Mouse (Mus musculus): ENCODE measurements around the gene Epas1. TPM values are rescaled to one million over a fixed set of nuclear protein-coding genes. Genes with fewer than 3 reads are reported as not detected.

Gene Epas1
- polyA plus RNA-seq, 1 experiment from 2014 or later, result 13.2 TPM

- no peak overlapping the region for H3K9ac ChIP-seq
- DNase-seq (no peak), ATAC-seq (ENCODE audit: insufficient read depth) (no peak)
- H3K4me1 ChIP-seq (ENCODE audit: insufficient read depth), result peaks cover 6% of the 10 kb centered on the region; the same call in 1 of the 2 replicates
- H3K4me3 ChIP-seq (ENCODE audit: low read depth, low read length), result no peak overlapping the region
- H3K27me3 ChIP-seq (ENCODE audit: insufficient read depth, low read length), result no peaks in the 10 kb centered on the region
- H3K36me3 ChIP-seq (ENCODE audit: insufficient read depth), result no peaks in the 10 kb centered on the region
- no peaks in the 10 kb centered on the region for H3K9me3 ChIP-seq (ENCODE audit: low read depth, low read length)
- no peak overlapping the region for H3K27ac ChIP-seq (ENCODE audit: low read depth)
- WGBS, result 91% methylated on average over 4 of the region's 4 CpGs
- no peak for TF ChIP-seq CTCF (IDR thresholded peaks at IDR 0.05; ENCODE audit: low read depth)
- no peak overlapping the region for H3K4me2 ChIP-seq
These were observed 12.9 kb downstream of the Epas1 start for GRCm38 (mm10) chr17:86766412-86766811.

- Histone ChIP-seq H3K27ac (ENCODE audit: low read depth) (no peak overlapping the region; the same call in 1 of the 2 replicates), H3K4me3 (ENCODE audit: low read depth, low read length) (no peak overlapping the region), H3K9ac (no peak overlapping the region), H3K4me1 (ENCODE audit: insufficient read depth) (peaks cover 6% of the 10 kb centered on the region; the same call in 1 of the 2 replicates), H3K36me3 (ENCODE audit: insufficient read depth) (no peaks in the 10 kb centered on the region), H3K4me2 (no peak overlapping the region), H3K9me3 (ENCODE audit: low read depth, low read length) (no peaks in the 10 kb centered on the region), H3K27me3 (ENCODE audit: insufficient read depth, low read length) (no peaks in the 10 kb centered on the region)
- no peak for TF ChIP-seq CTCF (IDR thresholded peaks at IDR 0.05; ENCODE audit: low read depth)
- 78% methylated on average over 7 of the region's 7 CpGs for WGBS
- ATAC-seq (ENCODE audit: insufficient read depth) (no peak), DNase-seq (no peak)
These were observed 15.1 kb downstream of the Epas1 start for GRCm38 (mm10) chr17:86768596-86768995.

- no peak for TF ChIP-seq CTCF (IDR thresholded peaks at IDR 0.05; ENCODE audit: low read depth)
- Histone ChIP-seq H3K4me3 (ENCODE audit: low read depth, low read length) (no peak overlapping the region), H3K27ac (ENCODE audit: low read depth) (peak overlapping the region; percentile 9), H3K4me2 (no peak overlapping the region), H3K9me3 (ENCODE audit: low read depth, low read length) (no peaks in the 10 kb centered on the region), H3K4me1 (ENCODE audit: insufficient read depth) (peaks cover 6% of the 10 kb centered on the region; the same call in 1 of the 2 replicates), H3K27me3 (ENCODE audit: insufficient read depth, low read length) (no peaks in the 10 kb centered on the region), H3K36me3 (ENCODE audit: insufficient read depth) (no peaks in the 10 kb centered on the region), H3K9ac (no peak overlapping the region)
- WGBS, result 54% methylated on average over 16 of the region's 16 CpGs
- ATAC-seq (ENCODE audit: insufficient read depth), result peak; percentile 83
- peak; percentile 76 for DNase-seq
These were observed 16.1 kb downstream of the Epas1 start for GRCm38 (mm10) chr17:86769330-86770211.

- Histone ChIP-seq H3K9ac (no peak overlapping the region), H3K36me3 (ENCODE audit: insufficient read depth) (no peaks in the 10 kb centered on the region), H3K4me1 (ENCODE audit: insufficient read depth) (peaks cover 6% of the 10 kb centered on the region; the same call in 1 of the 2 replicates), H3K4me3 (ENCODE audit: low read depth, low read length) (no peak overlapping the region), H3K27ac (ENCODE audit: low read depth) (no peak overlapping the region), H3K27me3 (ENCODE audit: insufficient read depth, low read length) (no peaks in the 10 kb centered on the region), H3K4me2 (no peak overlapping the region), H3K9me3 (ENCODE audit: low read depth, low read length) (no peaks in the 10 kb centered on the region)
- TF ChIP-seq CTCF (IDR thresholded peaks at IDR 0.05; ENCODE audit: low read depth), result no peak
- no peak for ATAC-seq (ENCODE audit: insufficient read depth)
- 56% methylated on average over 5 of the region's 5 CpGs for WGBS
- no peak for DNase-seq
These were observed 17.3 kb downstream of the Epas1 start for GRCm38 (mm10) chr17:86770848-86771247.

GRCm38 (mm10) chr17:86772035-86772434 is 18.5 kb downstream of the Epas1 start:
- H3K9ac ChIP-seq, result no peak overlapping the region
- H3K4me1 ChIP-seq (ENCODE audit: insufficient read depth), result peaks cover 6% of the 10 kb centered on the region; the same call in 1 of the 2 replicates
- no peak for DNase-seq
- no peak for ATAC-seq (ENCODE audit: insufficient read depth)
- no peak overlapping the region for H3K4me3 ChIP-seq (ENCODE audit: low read depth, low read length)
- H3K9me3 ChIP-seq (ENCODE audit: low read depth, low read length), result no peaks in the 10 kb centered on the region
- TF ChIP-seq CTCF (IDR thresholded peaks at IDR 0.05; ENCODE audit: low read depth), result no peak
- no peak overlapping the region for H3K27ac ChIP-seq (ENCODE audit: low read depth)
- no peaks in the 10 kb centered on the region for H3K36me3 ChIP-seq (ENCODE audit: insufficient read depth)
- 56% methylated on average over 11 of the region's 11 CpGs for WGBS
- no peak overlapping the region for H3K4me2 ChIP-seq
- no peaks in the 10 kb centered on the region for H3K27me3 ChIP-seq (ENCODE audit: insufficient read depth, low read length)

GRCm38 (mm10) chr17:86772929-86773588 is 19.6 kb downstream of the Epas1 start:
- Histone ChIP-seq H3K27me3 (ENCODE audit: insufficient read depth, low read length) (no peaks in the 10 kb centered on the region), H3K36me3 (ENCODE audit: insufficient read depth) (no peaks in the 10 kb centered on the region), H3K4me3 (ENCODE audit: low read depth, low read length) (no peak overlapping the region), H3K4me1 (ENCODE audit: insufficient read depth) (peaks cover 6% of the 10 kb centered on the region; the same call in 1 of the 2 replicates), H3K9ac (no peak overlapping the region), H3K4me2 (no peak overlapping the region), H3K27ac (ENCODE audit: low read depth) (no peak overlapping the region), H3K9me3 (ENCODE audit: low read depth, low read length) (no peaks in the 10 kb centered on the region)
- no peak for TF ChIP-seq CTCF (IDR thresholded peaks at IDR 0.05; ENCODE audit: low read depth)
- DNase-seq (no peak), ATAC-seq (ENCODE audit: insufficient read depth) (no peak)
- WGBS, result 83% methylated on average over 15 of the region's 15 CpGs

GRCm38 (mm10) chr17:86776538-86776937 is 23.0 kb downstream of the Epas1 start:
- Histone ChIP-seq H3K36me3 (ENCODE audit: insufficient read depth) (no peaks in the 10 kb centered on the region), H3K9ac (no peak overlapping the region), H3K27ac (ENCODE audit: low read depth) (no peak overlapping the region), H3K9me3 (ENCODE audit: low read depth, low read length) (no peaks in the 10 kb centered on the region), H3K27me3 (ENCODE audit: insufficient read depth, low read length) (no peaks in the 10 kb centered on the region), H3K4me1 (ENCODE audit: insufficient read depth) (0 out of 2 replicates have a peak, but pooled peaks cover 3% of the 10 kb centered on the region), H3K4me2 (no peak overlapping the region), H3K4me3 (ENCODE audit: low read depth, low read length) (no peak overlapping the region)
- ATAC-seq (ENCODE audit: insufficient read depth) (no peak), DNase-seq (no peak)
- no peak for TF ChIP-seq CTCF (IDR thresholded peaks at IDR 0.05; ENCODE audit: low read depth)
- 68% methylated on average over 12 of the region's 12 CpGs for WGBS
